Mouse (Mus musculus) left cerebral cortex, adult 6 months (tissue): Measurements from ENCODE around the gene Dnase2a. TPM values are rescaled to one million over a fixed set of nuclear protein-coding genes. Genes with fewer than 3 reads are reported as not detected.

Source experiments
- long read RNA-seq, 2 experiments: library from polyadenylated mRNA; unstranded; transcript quantifications; one replicate each; pipeline ENCODE4 v2.0.0; 2019 to 2020
- polyA plus RNA-seq: library from polyadenylated mRNA; unstranded; fragments of <200 nt; fragmentation: Nextera tagmentation; gene quantifications from 2 replicates; pipeline ENCODE4 v1.2.3, GENCODE M21; 2021

Gene Dnase2a
- 4.7 and 4.8 TPM in 2 replicates for polyA plus RNA-seq
- long read RNA-seq, experiment 1, partial matches to known transcripts: 0 of 4 reads
- long read RNA-seq, experiment 1, other reads (novel, unspliced or antisense): 2 of 4 reads
- long read RNA-seq, experiment 2, partial matches to known transcripts: 0 of 2 reads
- long read RNA-seq, experiment 2, other reads (novel, unspliced or antisense): 2 of 2 reads

DNA sequence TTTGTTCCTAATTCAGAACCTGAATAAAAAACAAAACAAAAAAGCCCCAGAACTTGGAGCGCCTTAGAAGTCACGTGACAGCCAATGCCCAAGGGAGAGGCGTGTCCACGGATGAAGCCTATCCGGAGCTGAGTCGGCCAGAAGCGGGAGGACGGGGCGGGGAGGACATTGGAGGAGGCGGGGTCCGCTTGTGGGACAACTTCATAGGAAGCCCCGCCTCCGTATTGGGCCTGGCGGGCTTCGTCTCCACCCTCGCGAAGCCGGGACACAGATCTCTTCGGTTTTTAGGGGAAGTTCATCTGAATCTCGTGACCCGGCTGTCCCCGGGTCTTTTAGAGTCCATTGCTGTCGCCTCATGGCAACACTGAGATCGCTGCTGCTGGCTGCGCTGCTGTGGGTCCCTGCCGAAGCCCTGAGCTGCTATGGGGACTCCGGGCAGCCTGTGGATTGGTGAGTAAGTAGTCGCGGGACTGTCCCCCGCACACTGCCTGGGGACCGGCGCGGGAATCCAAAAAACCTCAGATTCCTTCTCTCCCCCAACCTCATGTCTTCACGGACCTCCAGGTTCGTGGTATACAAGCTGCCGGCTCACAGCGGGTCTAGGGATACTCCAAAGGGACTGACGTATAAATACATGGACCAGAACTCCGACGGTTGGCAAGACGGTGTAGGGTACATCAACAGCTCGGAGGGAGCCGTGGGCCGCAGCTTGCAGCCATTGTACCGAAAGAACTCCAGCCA lies at the start of gene Dnase2a:
Dnase2a (plus strand) TSS at position 140 of the 741 bp plus-strand sequence.

GRCm38 (mm10) chr8:84871376-84872308 lies 36.7 kb upstream of the Dnase2a start, which contains the start of gene Syce2:
Gene Syce2, plus strand, starts transcription at chr8:84872111.

DNA sequence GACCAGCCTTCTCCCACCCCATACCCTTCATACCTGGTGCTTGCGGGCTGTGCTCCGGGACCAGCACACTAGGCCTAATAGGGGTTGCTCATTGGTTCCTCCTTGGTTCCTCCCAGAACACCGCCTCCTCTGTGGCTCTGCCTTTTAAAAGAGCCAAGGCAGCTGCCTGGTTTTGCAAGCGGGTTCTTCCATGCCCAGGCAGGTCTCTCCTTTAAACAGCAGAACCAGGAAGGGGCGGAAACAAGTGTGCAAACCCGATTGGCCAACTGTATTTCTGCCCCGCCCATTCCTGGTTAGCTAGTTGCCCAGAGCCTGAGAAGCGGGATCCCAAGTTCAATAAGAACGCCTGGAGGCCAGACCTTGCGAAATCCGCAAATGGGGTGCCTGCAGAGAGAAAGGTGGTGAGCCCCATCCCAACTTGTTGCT lies 14.6 kb upstream of the Dnase2a start, which contains the start of gene Gcdh:
Gcdh (minus strand) TSS at position 213 of the 426 bp plus-strand sequence.

DNA sequence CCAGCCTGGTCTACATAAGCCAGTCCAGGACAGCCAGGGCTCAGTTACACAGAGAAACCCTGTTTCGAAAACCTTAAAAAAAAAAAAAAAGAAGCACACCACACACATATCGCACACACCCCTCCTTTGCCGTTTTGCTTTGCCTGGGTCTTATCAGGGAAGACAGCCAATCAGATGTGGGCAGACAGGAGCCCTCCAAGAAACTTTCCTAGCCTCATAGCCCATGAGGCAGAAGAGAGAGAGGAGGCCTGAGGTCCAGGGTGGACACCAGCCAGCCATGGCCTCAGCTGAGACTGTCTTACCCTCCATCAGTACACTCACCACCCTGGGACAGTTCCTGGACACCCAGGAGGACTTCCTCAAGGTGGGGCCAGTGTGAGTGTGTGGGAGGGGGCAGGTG lies 6.6 kb upstream of the Dnase2a start, which contains the start of gene Klf1:
Klf1 (plus strand) TSS at position 177 of the 400 bp plus-strand sequence.

DNA sequence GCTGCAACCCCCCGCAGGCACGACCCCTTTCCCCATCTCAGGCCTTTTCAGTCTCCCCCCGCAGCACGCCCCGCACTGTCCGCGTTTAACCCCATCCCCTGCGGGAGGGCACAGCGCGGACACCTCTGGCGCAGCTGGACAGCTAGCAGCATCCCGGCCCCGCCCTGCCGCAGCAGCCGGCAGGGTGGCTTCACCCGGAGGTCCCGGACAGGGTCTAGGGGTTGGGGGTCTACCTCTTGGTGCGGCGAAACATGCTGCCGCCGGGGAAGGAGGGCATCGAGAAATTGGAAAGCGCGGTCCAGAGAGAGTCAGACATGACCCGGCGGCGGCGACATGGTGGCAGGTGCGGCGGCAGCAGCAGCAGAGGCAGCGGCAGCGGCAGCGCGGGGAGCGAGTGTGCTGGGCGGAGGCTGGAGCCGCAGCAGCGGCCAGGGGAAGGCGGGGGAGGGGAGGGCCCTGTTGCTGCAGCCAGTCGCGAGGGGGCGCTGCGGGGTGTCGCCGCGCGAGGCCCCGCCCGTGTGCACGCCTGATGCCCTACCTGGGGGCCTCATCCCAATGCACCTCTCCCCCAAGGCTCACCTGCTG lies 28.7 kb downstream of the Dnase2a start, which contains the start of gene Mast1:
Mast1 (minus strand) TSS at position 398 of the 585 bp plus-strand sequence.

GRCm38 (mm10) chr8:84946528-84947240 lies 38.3 kb downstream of the Dnase2a start, which contains the start of gene Rtbdn:
Gene Rtbdn, plus strand, starts transcription at chr8:84946991.

GRCm38 (mm10) chr8:84969241-84970134 lies 61.1 kb downstream of the Dnase2a start, which contains the start of the genes Gm49661, Prdx2 and Rnaseh2a:
Gene Gm49661, minus strand, starts transcription at chr8:84969433.
Gene Prdx2, plus strand, starts transcription at chr8:84969587.
Gene Rnaseh2a, minus strand, starts transcription at chr8:84969767.

Other genes with a start within 250 kb of the Dnase2a start
- gene Ier2, start 245.7 kb upstream of the Dnase2a start, polyA plus RNA-seq: 32.9 and 73.2 TPM in 2 replicates
- 67.7 and 73.9 TPM in 2 replicates for gene Trmt1, start 222.3 kb upstream of the Dnase2a start, polyA plus RNA-seq
- 5.9 and 11.7 TPM in 2 replicates for gene Nacc1, start 220.7 kb upstream of the Dnase2a start, polyA plus RNA-seq
- 2.2 and 2.4 TPM in 2 replicates for gene Lyl1, start 207.1 kb upstream of the Dnase2a start, polyA plus RNA-seq
- gene G430095P16Rik, start 185.6 kb upstream of the Dnase2a start, polyA plus RNA-seq: 0.23 TPM in 1 of 2 replicates, not detected in the other
- gene Nfix, start 108.2 kb upstream of the Dnase2a start, polyA plus RNA-seq: 137 and 163 TPM in 2 replicates
- gene Dand5, start 85.7 kb upstream of the Dnase2a start, polyA plus RNA-seq: 19.8 and 22.2 TPM in 2 replicates
- gene Gadd45gip1, start 77.0 kb upstream of the Dnase2a start, polyA plus RNA-seq: 46.3 and 55.1 TPM in 2 replicates
- 149 and 190 TPM in 2 replicates for gene Rad23a, start 67.9 kb upstream of the Dnase2a start, polyA plus RNA-seq
- 138 and 151 TPM in 2 replicates for gene Calr, start 61.6 kb upstream of the Dnase2a start, polyA plus RNA-seq
- 20.6 and 22.2 TPM in 2 replicates for gene Farsa, start 51.6 kb upstream of the Dnase2a start, polyA plus RNA-seq
- 7.5 and 8.4 TPM in 2 replicates for gene Syce2, start 36.4 kb upstream of the Dnase2a start, polyA plus RNA-seq
- gene Gcdh, start 14.6 kb upstream of the Dnase2a start, polyA plus RNA-seq: 19.7 and 26.0 TPM in 2 replicates
- gene Klf1, start 6.6 kb upstream of the Dnase2a start, polyA plus RNA-seq: 0.12 and 0.31 TPM in 2 replicates
- gene Mast1, start 28.8 kb downstream of the Dnase2a start, polyA plus RNA-seq: 9.3 and 21.9 TPM in 2 replicates
- gene Rtbdn, start 38.4 kb downstream of the Dnase2a start, polyA plus RNA-seq: 0.22 and 0.26 TPM in 2 replicates
- not detected in 2 replicates for gene Gm49661, start 60.9 kb downstream of the Dnase2a start, polyA plus RNA-seq
- gene Prdx2, start 61.0 kb downstream of the Dnase2a start, polyA plus RNA-seq: 606 and 755 TPM in 2 replicates
- 49.5 and 54.5 TPM in 2 replicates for gene Rnaseh2a, start 61.2 kb downstream of the Dnase2a start, polyA plus RNA-seq
- gene Junb, start 70.2 kb downstream of the Dnase2a start, polyA plus RNA-seq: 127 and 330 TPM in 2 replicates
- gene Hook2, start 82.0 kb downstream of the Dnase2a start, polyA plus RNA-seq: 4.2 and 6.7 TPM in 2 replicates
- not detected in 2 replicates for gene Best2, start 106.0 kb downstream of the Dnase2a start, polyA plus RNA-seq
- gene Asna1, start 116.7 kb downstream of the Dnase2a start, polyA plus RNA-seq: 30.3 and 93.5 TPM in 2 replicates
- 31.7 and 158 TPM in 2 replicates for gene Trir, start 118.3 kb downstream of the Dnase2a start, polyA plus RNA-seq
- 25.2 and 34.4 TPM in 2 replicates for gene Tnpo2, start 128.4 kb downstream of the Dnase2a start, polyA plus RNA-seq
- gene Fbxw9, start 151.5 kb downstream of the Dnase2a start, polyA plus RNA-seq: 12.5 and 21.0 TPM in 2 replicates
- not detected in 2 replicates for gene Gm5741, start 159.4 kb downstream of the Dnase2a start, polyA plus RNA-seq
- 72.9 and 74.5 TPM in 2 replicates for gene Dhps, start 163.2 kb downstream of the Dnase2a start, polyA plus RNA-seq
- gene Wdr83os, start 172.2 kb downstream of the Dnase2a start, polyA plus RNA-seq: 114 and 122 TPM in 2 replicates
- gene Wdr83, start 172.7 kb downstream of the Dnase2a start, polyA plus RNA-seq: 30.0 and 38.6 TPM in 2 replicates
- 13.9 and 19.1 TPM in 2 replicates for gene Man2b1, start 174.7 kb downstream of the Dnase2a start, polyA plus RNA-seq
- 1.3 and 1.7 TPM in 2 replicates for gene Zfp791, start 214.5 kb downstream of the Dnase2a start, polyA plus RNA-seq
- gene Cks1brt, start 243.4 kb downstream of the Dnase2a start, polyA plus RNA-seq: not detected in 2 replicates